Comparison of ENCODE assay signal across 8 mouse cellular contexts in the genomic region with DNA sequence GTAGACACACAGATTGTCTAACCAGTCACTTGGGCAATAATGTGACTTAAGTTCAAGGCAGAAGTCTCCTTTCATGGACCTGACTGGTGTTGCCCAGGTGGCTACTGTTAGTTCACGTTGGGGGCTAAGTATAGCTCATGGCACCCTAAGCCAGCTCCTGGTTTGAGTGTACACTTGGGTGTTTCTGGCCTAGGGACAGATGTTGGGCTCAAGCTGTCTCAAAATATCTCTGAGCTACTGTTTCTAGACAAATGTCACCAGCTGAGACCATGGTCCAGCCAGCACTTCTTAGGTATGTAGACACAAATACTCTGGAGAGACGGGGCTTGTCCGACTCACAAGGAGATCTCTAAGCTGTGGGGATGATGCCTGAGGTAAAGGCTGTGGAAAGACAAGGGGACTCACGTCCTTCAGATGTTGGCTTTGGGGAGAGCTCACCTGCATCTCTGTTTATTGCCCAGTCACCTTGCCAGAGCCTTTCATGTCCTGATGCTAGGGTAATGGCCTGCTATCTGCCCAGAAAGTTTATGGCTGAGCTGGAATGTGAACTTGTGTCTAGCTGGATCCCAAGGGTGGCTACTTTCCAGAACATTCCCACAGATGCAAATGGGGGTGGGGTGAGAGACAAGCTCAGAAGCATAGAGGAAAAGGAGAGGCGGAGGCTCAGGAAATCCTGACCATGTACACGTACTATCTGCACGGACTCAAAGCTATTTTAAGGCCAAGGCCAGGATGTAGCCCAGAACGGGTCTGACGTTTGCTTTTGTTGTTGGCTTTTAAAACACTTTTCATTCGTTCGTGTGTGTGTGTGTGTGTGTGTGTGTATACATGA. TPM values are rescaled to one million over a fixed set of nuclear protein-coding genes. Genes with fewer than 3 reads are reported as not detected.
DNase-seq lines count a peak whose midpoint lies in the region; ATAC-seq lines count a peak whose summit lies in the region.

No protein-coding gene starts in this region.

- no peak overlapping the region for H3K4me2 ChIP-seq in hindbrain, embryonic 12.5 days (replicated peaks)
- no peak overlapping the region for H3K4me2 ChIP-seq in embryonic facial prominence, embryonic 14.5 days (ENCODE audit: low read depth, low read length)
- H3K4me2 ChIP-seq in hindbrain, embryonic 15.5 days, result no peak overlapping the region
- no peak overlapping the region for H3K4me2 ChIP-seq in liver, embryonic 16.5 days (ENCODE audit: low read depth, low read length)

- no peak for DNase-seq in hindbrain, embryonic 10.5 days (ENCODE audit: low spot score)
- DNase-seq in embryonic facial prominence, embryonic 14.5 days (ENCODE audit: low spot score), result peak; percentile 54
- no peak for DNase-seq in ovary, postnatal 14 days (ENCODE audit: low spot score)
- no peak for DNase-seq in left cerebral cortex, adult 8-10 months (ENCODE audit: low spot score in 2 of 2)
- DNase-seq in spleen, postnatal 4 days (ENCODE audit: low spot score in 2 of 2), result no peak

- H3K9ac ChIP-seq in hindbrain, embryonic 12.5 days, result no peak overlapping the region
- no peak overlapping the region for H3K9ac ChIP-seq in embryonic facial prominence, embryonic 14.5 days (ENCODE audit: low read depth, low read length)
- H3K9ac ChIP-seq in hindbrain, embryonic 15.5 days, result no peak overlapping the region
- H3K9ac ChIP-seq in liver, embryonic 16.5 days (ENCODE audit: low read depth, low read length), result no peak overlapping the region

- peak overlapping the region; percentile 66; the same call in 1 of the 2 replicates for H3K27ac ChIP-seq in hindbrain, embryonic 10.5 days
- H3K27ac ChIP-seq in hindbrain, embryonic 12.5 days, result no peak overlapping the region
- H3K27ac ChIP-seq in embryonic facial prominence, embryonic 14.5 days (replicated peaks; ENCODE audit: low read depth, low read length), result peak overlapping the region; percentile 40; the same call in 1 of the 2 replicates
- peak overlapping the region; percentile 47 for H3K27ac ChIP-seq in hindbrain, embryonic 15.5 days (replicated peaks)
- peak overlapping the region; percentile 56; the same call in 1 of the 2 replicates for H3K27ac ChIP-seq in liver, embryonic 16.5 days (ENCODE audit: low read length)

- ATAC-seq in hindbrain, embryonic 12.5 days (ENCODE audit: low FRiP score), result no peak
- ATAC-seq in embryonic facial prominence, embryonic 14.5 days (ENCODE audit: low read depth), result no peak
- no peak for ATAC-seq in hindbrain, embryonic 15.5 days (ENCODE audit: low FRiP score, low read depth)
- peak; percentile 33; the same call in 1 of the 2 replicates for ATAC-seq in liver, embryonic 16.5 days (ENCODE audit: low read depth)

- H3K9me3 ChIP-seq in hindbrain, embryonic 10.5 days, result no peaks in the 10 kb centered on the region
- H3K9me3 ChIP-seq in hindbrain, embryonic 12.5 days (replicated peaks), result no peaks in the 10 kb centered on the region
- H3K9me3 ChIP-seq in embryonic facial prominence, embryonic 14.5 days (ENCODE audit: control insufficient read depth, low read length), result no peaks in the 10 kb centered on the region
- H3K9me3 ChIP-seq in hindbrain, embryonic 15.5 days, result no peaks in the 10 kb centered on the region
- no peaks in the 10 kb centered on the region for H3K9me3 ChIP-seq in liver, embryonic 16.5 days (replicated peaks; ENCODE audit: control insufficient read depth, low read length)

- 84% methylated on average over 11 of the region's 11 CpGs for WGBS in hindbrain, embryonic 10.5 days
- WGBS in hindbrain, embryonic 12.5 days, result 85% methylated on average over 11 of the region's 11 CpGs
- 78% methylated on average over 11 of the region's 11 CpGs for WGBS in embryonic facial prominence, embryonic 14.5 days
- WGBS in hindbrain, embryonic 15.5 days, result 82% methylated on average over 11 of the region's 11 CpGs
- WGBS in liver, embryonic 16.5 days (ENCODE audit: insufficient replicate concordance), result 34% methylated on average over 11 of the region's 11 CpGs

- no peak overlapping the region for H3K4me3 ChIP-seq in hindbrain, embryonic 10.5 days
- H3K4me3 ChIP-seq in hindbrain, embryonic 12.5 days, result no peak overlapping the region
- H3K4me3 ChIP-seq in embryonic facial prominence, embryonic 14.5 days (ENCODE audit: low read depth, low read length), result no peak overlapping the region
- no peak overlapping the region for H3K4me3 ChIP-seq in hindbrain, embryonic 15.5 days
- H3K4me3 ChIP-seq in liver, embryonic 16.5 days (ENCODE audit: low read depth, low read length), result no peak overlapping the region

- peaks cover 31% of the 10 kb centered on the region for H3K4me1 ChIP-seq in hindbrain, embryonic 10.5 days (replicated peaks)
- peaks cover 23% of the 10 kb centered on the region for H3K4me1 ChIP-seq in hindbrain, embryonic 12.5 days
- 0 out of 2 replicates have a peak, but pooled peaks cover 3% of the 10 kb centered on the region for H3K4me1 ChIP-seq in embryonic facial prominence, embryonic 14.5 days (ENCODE audit: control insufficient read depth, insufficient read depth, low read length)
- peaks cover 25% of the 10 kb centered on the region for H3K4me1 ChIP-seq in hindbrain, embryonic 15.5 days (replicated peaks)
- no peaks in the 10 kb centered on the region for H3K4me1 ChIP-seq in liver, embryonic 16.5 days (ENCODE audit: control insufficient read depth, low read depth, low read length)

- no peaks in the 10 kb centered on the region for H3K27me3 ChIP-seq in hindbrain, embryonic 10.5 days (ENCODE audit: insufficient read depth, poor library complexity, severe bottlenecking)
- H3K27me3 ChIP-seq in hindbrain, embryonic 12.5 days, result no peaks in the 10 kb centered on the region
- H3K27me3 ChIP-seq in embryonic facial prominence, embryonic 14.5 days (replicated peaks; ENCODE audit: control insufficient read depth, insufficient read depth, low read length), result no peaks in the 10 kb centered on the region
- H3K27me3 ChIP-seq in hindbrain, embryonic 15.5 days, result no peaks in the 10 kb centered on the region
- no peaks in the 10 kb centered on the region for H3K27me3 ChIP-seq in liver, embryonic 16.5 days (ENCODE audit: control insufficient read depth, insufficient read depth, low read depth, low read length)

- H3K36me3 ChIP-seq in hindbrain, embryonic 10.5 days, result no peaks in the 10 kb centered on the region
- H3K36me3 ChIP-seq in hindbrain, embryonic 12.5 days, result no peaks in the 10 kb centered on the region
- no peaks in the 10 kb centered on the region for H3K36me3 ChIP-seq in embryonic facial prominence, embryonic 14.5 days (ENCODE audit: control insufficient read depth, insufficient read depth, low read length)
- H3K36me3 ChIP-seq in hindbrain, embryonic 15.5 days, result no peaks in the 10 kb centered on the region
- H3K36me3 ChIP-seq in liver, embryonic 16.5 days (ENCODE audit: control insufficient read depth, insufficient read depth), result no peaks in the 10 kb centered on the region

RNA-seq across cellular contexts. Expression of a gene that starts 31.2 kb away (rescaled TPM):
- polyA plus RNA-seq in hindbrain, embryonic 10.5 days (2016; fragmentation: Nextera tagmentation; extraction: Ambion mirVana), result 14.7 and 16.3 TPM in 2 replicates
- polyA plus RNA-seq in hindbrain, embryonic 12.5 days (2016; fragmentation: Nextera tagmentation; extraction: Ambion mirVana), result 14.7 and 17.3 TPM in 2 replicates
- 15.8 and 17.6 TPM in 2 replicates for polyA plus RNA-seq in embryonic facial prominence, embryonic 14.5 days (2014; fragmentation: Nextera tagmentation; extraction: Ambion mirVana)
- polyA plus RNA-seq in hindbrain, embryonic 15.5 days (2015; fragmentation: Nextera tagmentation; extraction: Ambion mirVana), result 36.1 and 36.2 TPM in 2 replicates
- polyA plus RNA-seq in liver, embryonic 16.5 days (2015; fragmentation: Nextera tagmentation; extraction: Ambion mirVana), result 2.9 and 3.2 TPM in 2 replicates
- total RNA-seq in left cerebral cortex, adult 8-10 months (2022), result 10 to 100 TPM; 40.1 to 46.1 (median 41.8) TPM
